Mouse (Mus musculus): Measurements from ENCODE around the gene Cyp4x1. TPM values are rescaled to one million over a fixed set of nuclear protein-coding genes. Genes with fewer than 3 reads are reported as not detected.

Gene Cyp4x1
- total RNA-seq, 2 experiments from 2014 or later: not detected

DNA sequence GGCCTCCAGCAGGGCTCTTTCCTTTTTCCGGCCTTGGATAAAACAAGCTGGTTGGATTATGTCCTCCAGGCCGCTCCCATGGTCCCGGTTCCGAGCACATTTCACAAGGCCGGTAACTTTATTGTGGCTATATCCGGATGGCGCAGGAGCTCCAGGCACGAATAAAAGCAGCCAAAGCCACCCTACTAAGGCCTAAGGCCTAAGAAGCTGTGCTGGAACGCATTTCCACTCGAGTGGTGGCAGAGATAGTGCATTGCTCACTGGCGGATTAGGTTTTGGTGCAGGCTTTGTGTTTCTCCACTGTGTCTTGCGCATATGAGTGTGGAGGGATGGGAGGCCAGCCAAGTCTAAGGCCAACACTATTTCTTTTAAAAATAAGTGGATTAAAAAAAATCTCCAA lies 74.2 kb downstream of the Cyp4x1 start:
- no peak for DNase-seq (ENCODE audit: low spot score)
- intact Hi-C loops (cut with DNase I): loop anchor here (2.0 kb wide), 1 partner anchor 15 kb away; no protein-coding TSS in a partner anchor

DNA sequence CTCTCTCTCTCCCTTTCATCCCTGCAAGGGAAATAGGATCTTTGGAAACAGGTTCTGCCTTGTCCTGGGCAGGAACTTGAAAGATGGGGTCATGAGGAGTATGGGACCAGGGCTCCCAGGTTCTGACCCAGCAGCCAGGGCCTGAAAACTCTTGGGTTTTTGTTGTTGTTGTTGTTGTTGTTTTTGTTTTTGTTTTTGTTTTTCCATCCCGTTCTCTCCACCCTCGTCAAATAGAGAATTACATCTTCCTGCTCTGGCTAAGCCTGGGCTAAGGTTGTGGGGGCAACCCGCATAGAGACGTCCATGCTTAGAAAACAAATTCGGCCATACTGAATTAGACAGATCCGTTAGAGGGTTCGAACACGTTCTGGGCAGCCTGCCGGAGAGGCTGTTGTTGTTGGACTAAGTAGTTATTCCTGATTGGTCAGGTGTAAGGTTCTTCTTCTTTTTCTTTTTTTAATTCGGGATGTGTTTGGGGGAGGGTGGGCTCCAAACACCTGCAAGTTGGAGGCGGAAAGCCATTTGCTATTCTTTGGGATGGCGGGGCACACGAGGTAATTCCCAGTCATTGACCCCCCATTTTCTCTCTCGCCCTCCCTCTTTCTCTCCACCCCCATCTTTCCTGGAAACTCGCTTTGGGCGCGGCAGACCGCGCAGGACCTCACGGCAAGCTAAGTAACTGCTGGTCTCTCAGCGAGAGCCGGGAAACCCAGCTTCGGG lies 75.0 kb downstream of the Cyp4x1 start:
- intact Hi-C loops (cut with DNase I): loop anchor here (2.0 kb wide), 1 partner anchor 16 kb away; no protein-coding TSS in a partner anchor
- no peak for DNase-seq (ENCODE audit: low spot score)

GRCm38 (mm10) chr4:115058317-115058761 lies 75.7 kb downstream of the Cyp4x1 start:
- no peak for DNase-seq (ENCODE audit: low spot score)
- intact Hi-C loops (cut with DNase I): loop anchor here (2.0 kb wide), 1 partner anchor 16 kb away; no protein-coding TSS in a partner anchor

DNA sequence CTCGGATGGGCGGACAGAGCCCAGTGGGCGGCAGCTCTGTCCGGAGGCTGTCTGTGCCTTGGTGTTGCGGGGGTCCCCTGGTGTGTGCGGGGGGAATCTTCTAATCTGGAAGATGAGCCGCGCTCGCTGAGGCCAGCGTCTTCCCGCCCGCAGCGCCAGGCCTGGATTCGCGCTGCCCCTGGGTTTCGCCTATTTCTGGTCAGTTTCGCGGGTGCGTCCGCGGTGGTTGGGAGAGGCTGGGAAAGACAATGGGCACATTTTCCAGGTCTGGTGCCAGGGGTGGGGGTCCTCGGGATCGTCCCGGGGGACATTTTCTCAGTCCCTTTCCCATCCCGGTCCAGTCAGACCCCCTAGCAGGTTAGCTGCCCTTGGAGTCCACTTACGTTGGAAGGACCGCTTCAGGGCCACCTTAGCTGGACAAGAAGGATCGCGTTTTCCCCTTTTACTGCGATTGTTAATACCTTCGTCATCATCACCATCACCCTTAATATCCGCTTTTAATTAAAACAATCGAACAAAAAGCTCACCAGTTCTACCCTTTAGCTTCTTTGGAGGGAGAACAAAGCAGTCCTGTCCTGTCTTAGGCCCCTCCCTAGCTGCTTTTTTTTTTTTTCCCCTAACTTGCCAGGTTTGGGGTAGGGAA lies 76.3 kb downstream of the Cyp4x1 start:
- DNase-seq (ENCODE audit: low spot score): no peak
- intact Hi-C loops (cut with DNase I): loop anchor here (2.0 kb wide), 2 partner anchors 17 to 149 kb away; partner anchors contain the start of gene Foxd2

DNA sequence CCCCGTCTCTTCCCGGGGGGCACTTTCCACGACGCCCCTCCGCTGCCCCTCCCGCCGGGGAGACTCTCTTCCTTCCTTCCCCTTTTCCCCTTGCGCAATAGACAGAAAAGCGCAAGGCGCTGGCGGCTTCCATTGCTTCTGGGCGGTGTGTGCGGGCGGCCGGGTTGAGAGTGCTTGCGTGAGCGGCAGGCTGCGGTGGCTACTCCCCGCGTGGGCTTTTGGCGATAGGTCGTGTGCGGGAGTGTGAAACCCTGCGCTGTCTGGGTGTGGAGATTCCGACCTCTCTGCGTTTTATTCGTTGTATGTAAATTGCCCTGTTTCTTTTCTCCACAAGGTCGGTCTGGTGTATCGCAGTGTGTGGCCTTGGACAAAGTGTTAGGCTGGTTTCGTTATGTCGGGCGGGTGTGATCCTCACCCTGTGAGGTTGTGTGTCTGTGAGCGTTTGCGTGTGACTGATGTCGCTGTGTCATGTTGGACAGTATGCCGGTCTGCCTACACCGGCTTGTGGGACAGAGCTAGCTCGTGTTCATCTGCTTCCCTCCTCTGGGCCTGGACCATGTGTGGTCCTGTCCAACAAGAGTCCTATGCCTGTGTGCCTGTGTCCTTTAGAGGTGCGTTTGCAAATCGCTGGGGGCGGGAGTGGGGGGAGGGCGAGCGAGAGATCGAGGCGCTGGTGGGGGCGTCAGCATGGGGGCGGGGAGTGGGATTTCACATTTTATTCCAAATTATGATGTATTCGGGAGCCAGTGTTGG lies 77.0 kb downstream of the Cyp4x1 start:
- intact Hi-C loops (cut with DNase I): loop anchor here (2.0 kb wide), 1 partner anchor 148 kb away; the partner anchor contains the start of gene Foxd2
- peak; percentile 62 for DNase-seq (ENCODE audit: low spot score)

DNA sequence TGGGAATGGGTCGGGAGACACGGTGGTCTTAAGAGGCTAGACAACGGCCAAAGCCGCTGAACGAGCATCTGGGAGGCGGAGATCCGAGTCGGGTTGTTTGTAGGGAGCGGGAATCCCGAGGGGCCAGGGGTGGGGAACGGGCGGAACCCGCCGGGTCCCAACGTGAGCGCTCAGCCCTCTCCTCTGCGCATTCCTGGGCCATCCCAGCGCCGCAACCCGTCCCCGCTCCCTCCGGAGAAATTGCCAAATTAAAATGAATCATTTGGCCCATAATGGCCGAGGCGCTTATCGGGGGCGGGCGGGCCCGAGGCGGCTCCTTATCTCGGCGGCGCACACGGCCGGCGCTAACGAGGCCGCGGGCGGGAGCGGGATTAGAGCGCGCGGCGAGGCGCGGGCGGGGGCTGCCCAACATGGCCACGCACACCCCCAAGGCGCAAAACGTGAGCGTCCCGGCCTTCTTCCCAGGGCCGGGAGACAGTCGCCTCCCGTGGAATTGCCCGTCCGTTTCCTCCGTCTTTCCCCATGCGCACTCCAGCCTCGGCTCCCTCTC lies 77.6 kb downstream of the Cyp4x1 start, which contains the start of gene Tal1:
Gene Tal1, plus strand, starts transcription at position 56 of the 550 bp plus-strand sequence.
- intact Hi-C loops (cut with DNase I): loop anchor here (2.0 kb wide), 1 partner anchor 148 kb away; the partner anchor contains the start of gene Foxd2
- peak; percentile 35 for DNase-seq (ENCODE audit: low spot score)

Other genes with a start within 250 kb of the Cyp4x1 start
- under 1 TPM; 0.17 to 0.44 TPM for gene Foxd2, start 225.4 kb downstream of the Cyp4x1 start, total RNA-seq (2021)
- gene Foxe3, start 208.3 kb downstream of the Cyp4x1 start, total RNA-seq (2021): not detected
- 10 to 100 TPM; 34.2 to 39.8 TPM for gene Cmpk1, start 147.0 kb downstream of the Cyp4x1 start, total RNA-seq (2021)
- under 1 TPM; 0.16 to 0.22 TPM for gene Stil, start 134.1 kb downstream of the Cyp4x1 start, total RNA-seq (2021)
- gene Tal1, start 77.9 kb downstream of the Cyp4x1 start, total RNA-seq (2021): 1 to 10 TPM; 3.7 to 4.0 TPM
- gene Pdzk1ip1, start 45.6 kb downstream of the Cyp4x1 start, total RNA-seq (2021): 1 to 10 TPM in 1 of 2 experiments, not detected in 1; 1.0 TPM
- gene Cyp4a29, start 107.8 kb upstream of the Cyp4x1 start, total RNA-seq (2021): not detected
- gene Cyp4a12a, start 164.8 kb upstream of the Cyp4x1 start, total RNA-seq (2021): not detected

Data from heart, postnatal 25 days (tissue).